Mouse (Mus musculus) bone marrow, adult 2 months (tissue): ENCODE results near the gene Dnm1. TPM values are rescaled to one million over a fixed set of nuclear protein-coding genes. Genes with fewer than 3 reads are reported as not detected.

ENCODE experiments used
- H3K27ac ChIP-seq: fragments of 200-500 bp; 2 replicates; pipeline ENCODE4 v1.5.1; 2012; ENCODE audit warnings: low read depth, mild to moderate bottlenecking, control low read depth, inconsistent platforms, low read length; ENCODE audit not compliant: control insufficient read depth, poor library complexity, insufficient read depth
- H3K4me1 ChIP-seq: fragments of 200-500 bp; 2 replicates; pipeline ENCODE4 v1.6.1; 2011; ENCODE audit warnings: low read length; ENCODE audit not compliant: control insufficient read depth, insufficient read depth
- H3K4me3 ChIP-seq: fragments of 200-500 bp; replicated peaks from 2 replicates; pipeline ENCODE3; 2011; ENCODE audit warnings: mild to moderate bottlenecking, low read depth, low read length, control low read depth; ENCODE audit not compliant: control insufficient read depth
- CTCF ChIP-seq: fragments of 200-500 bp; IDR thresholded peaks from 2 replicates; pipeline ENCODE4 v1.5.1; 2011; ENCODE audit warnings: low read length, control low read depth; ENCODE audit not compliant: control insufficient read depth, insufficient read depth
- POLR2A ChIP-seq: fragments of 200-500 bp; IDR thresholded peaks from 2 replicates; pipeline ENCODE4 v1.6.1; 2011; ENCODE audit warnings: low read depth, mild to moderate bottlenecking, control low read depth, low read length, borderline replicate concordance; ENCODE audit not compliant: control insufficient read depth
- WGBS: fragments of 180-500 bp; shearing (Covaris S2); methylation state at CpG from one replicate; pipeline ENCODE4 v1.1.7; 2018; 5-methylcytosine and 5-hydroxymethylcytosine counted together
- polyA plus RNA-seq: library from polyadenylated mRNA; stranded (reverse); fragments of >200 nt; gene quantifications from 2 replicates; pipeline ENCODE4 v1.2.4, GENCODE M21; 2011; ENCODE audit warnings: low replicate concordance; ENCODE audit not compliant: missing spikeins, insufficient read depth, insufficient read length

Gene Dnm1
- polyA plus RNA-seq, 1 experiment, result 1.9 TPM

GRCm38 (mm10) chr2:32324322-32324721 is 28.8 kb downstream of the Dnm1 start:
- WGBS, result 55% methylated on average over 4 of the region's 4 CpGs

GRCm38 (mm10) chr2:32322754-32323741 is 30.1 kb downstream of the Dnm1 start:
- H3K4me1 ChIP-seq, result no peaks in the 10 kb centered on the region
- WGBS, result 81% methylated on average over 7 of the region's 7 CpGs
- no peak overlapping the region for H3K27ac ChIP-seq
- TF ChIP-seq POLR2A (no peak), CTCF (no peak)
- H3K4me3 ChIP-seq, result no peak overlapping the region

More at GRCm38 (mm10) chr2:32324322-32324721, 28.8 kb downstream of the Dnm1 start:
- H3K27ac ChIP-seq, result no peak overlapping the region
- no peaks in the 10 kb centered on the region for H3K4me1 ChIP-seq
- H3K4me3 ChIP-seq, result no peak overlapping the region
- no peak for TF ChIP-seq POLR2A
- TF ChIP-seq CTCF, result no peak

- no peak overlapping the region for H3K27ac ChIP-seq
- WGBS, result 70% methylated on average over 9 of the region's 9 CpGs
- H3K4me3 ChIP-seq, result no peak overlapping the region
- H3K4me1 ChIP-seq, result no peaks in the 10 kb centered on the region
- no peak for TF ChIP-seq CTCF
- TF ChIP-seq POLR2A, result no peak
Measured at GRCm38 (mm10) chr2:32321591-32322298, 31.4 kb downstream of the Dnm1 start.

- H3K27ac ChIP-seq, result no peak overlapping the region
- WGBS, result 72% methylated on average over 11 of the region's 11 CpGs
- no peaks in the 10 kb centered on the region for H3K4me1 ChIP-seq
- no peak for TF ChIP-seq CTCF
- no peak for TF ChIP-seq POLR2A
- H3K4me3 ChIP-seq, result no peak overlapping the region
Measured at GRCm38 (mm10) chr2:32320721-32321120, 32.4 kb downstream of the Dnm1 start.

- WGBS, result 41% methylated on average over 9 of the region's 9 CpGs
- Histone ChIP-seq H3K27ac (no peak overlapping the region), H3K4me3 (no peak overlapping the region), H3K4me1 (no peaks in the 10 kb centered on the region)
- TF ChIP-seq POLR2A, result no peak
- no peak for TF ChIP-seq CTCF
Measured at GRCm38 (mm10) chr2:32319586-32320580, 33.3 kb downstream of the Dnm1 start.

GRCm38 (mm10) chr2:32318709-32319585 is 34.2 kb downstream of the Dnm1 start:
- TF ChIP-seq POLR2A (no peak), CTCF (no peak)
- Histone ChIP-seq H3K4me3 (no peak overlapping the region), H3K27ac (no peak overlapping the region), H3K4me1 (no peaks in the 10 kb centered on the region)
- 73% methylated on average over 14 of the region's 14 CpGs for WGBS
